Mouse (Mus musculus) liver, embryonic 11.5 days (tissue): Measurements from ENCODE around the gene Nin. TPM values are rescaled to one million over a fixed set of nuclear protein-coding genes. Genes with fewer than 3 reads are reported as not detected.

Source experiments
- ATAC-seq: fragments of 200-750 bp; cut with Nextera tagmentation; replicated peaks from 2 replicates; pipeline ENCODE4 v1.8.0; 2017; ENCODE audit warnings: moderate number of reproducible peaks, mild to moderate bottlenecking, moderate TSS enrichment, moderate library complexity; ENCODE audit not compliant: low FRiP score
- DNase-seq: peaks from one replicate; pipeline ENCODE4 v3.0.0-alpha.2; 2017; ENCODE audit warnings: low spot score
- H3K27ac ChIP-seq: fragments of 300-500 bp; sonication (generic); 2 replicates; pipeline ENCODE4 v1.5.1; 2014; ENCODE audit warnings: mild to moderate bottlenecking, low read depth, low read length, control low read depth
- H3K27me3 ChIP-seq: fragments of 300-500 bp; sonication (generic); replicated peaks from 2 replicates; pipeline ENCODE4 v1.6.1; 2014; ENCODE audit warnings: low read length, mixed read lengths; ENCODE audit not compliant: control insufficient read depth, insufficient read depth
- H3K36me3 ChIP-seq: fragments of 300-500 bp; sonication (generic); 2 replicates; pipeline ENCODE4 v1.6.1; 2014; ENCODE audit warnings: mild to moderate bottlenecking, low read length, moderate library complexity, mixed read lengths; ENCODE audit not compliant: control insufficient read depth, insufficient read depth
- H3K4me1 ChIP-seq: fragments of 300-500 bp; sonication (generic); replicated peaks from 2 replicates; pipeline ENCODE4 v1.6.1; 2014; ENCODE audit warnings: low read length, mixed read lengths; ENCODE audit not compliant: control insufficient read depth, insufficient read depth
- H3K4me2 ChIP-seq: fragments of 300-500 bp; sonication (generic); 2 replicates; pipeline ENCODE4 v1.6.1; 2014; ENCODE audit warnings: mild to moderate bottlenecking, control low read depth, moderate library complexity
- H3K4me3 ChIP-seq: fragments of 300-500 bp; sonication (generic); 2 replicates; pipeline ENCODE4 v1.5.1; 2014; ENCODE audit warnings: low read depth, low read length, control low read depth
- H3K9ac ChIP-seq: fragments of 300-500 bp; sonication (generic); 2 replicates; pipeline ENCODE4 v1.6.1; 2014; ENCODE audit warnings: low read depth, low read length, control low read depth
- H3K9me3 ChIP-seq: fragments of 300-500 bp; sonication (generic); 2 replicates; pipeline ENCODE4 v1.6.1; 2016; ENCODE audit warnings: low read length, inconsistent platforms, mixed read lengths; ENCODE audit not compliant: control insufficient read depth
- WGBS: fragments of 180-500 bp; shearing (Covaris S2); extraction: QIAGEN DNeasy Blood & Tissue Kit; methylation state at CpG from one replicate; pipeline ENCODE4 v1.1.7; 2014; 5-methylcytosine and 5-hydroxymethylcytosine counted together
- polyA plus RNA-seq: library from polyadenylated mRNA; unstranded; fragments of >200 nt; fragmentation: Nextera tagmentation; extraction: Ambion mirVana; gene quantifications from 2 replicates; pipeline ENCODE4 v1.2.1, GENCODE M21; 2014

The Nin gene
- polyA plus RNA-seq, 1 experiment from 2014 or later = 7.7 TPM

GRCm38 (mm10) chr12:70111367-70112089, 2.0 kb downstream of the Nin start:
- peak overlapping the region; percentile 67 for H3K4me3 ChIP-seq
- under 1% methylated on average over 97 of the region's 101 CpGs for WGBS
- peaks cover 11% of the 10 kb centered on the region; the same call in 1 of the 2 replicates for H3K27me3 ChIP-seq
- H3K36me3 ChIP-seq = no peaks in the 10 kb centered on the region
- peak overlapping the region; percentile 71 for H3K9ac ChIP-seq
- peaks cover 6% of the 10 kb centered on the region for H3K4me1 ChIP-seq
- ATAC-seq (peak; percentile 90), DNase-seq (peak; percentile 72)
- H3K9me3 ChIP-seq = no peaks in the 10 kb centered on the region
- H3K4me2 ChIP-seq = peak overlapping the region; percentile 93
- peak overlapping the region; percentile 28; the same call in 1 of the 2 replicates for H3K27ac ChIP-seq

- peak overlapping the region; percentile 71 for H3K9ac ChIP-seq
- ATAC-seq = peak; percentile 42
- H3K4me1 ChIP-seq = peaks cover 6% of the 10 kb centered on the region
- H3K27ac ChIP-seq = peak overlapping the region; percentile 28; the same call in 1 of the 2 replicates
- peak overlapping the region; percentile 93 for H3K4me2 ChIP-seq
- no peak for DNase-seq
- H3K4me3 ChIP-seq = peak overlapping the region; percentile 67
- under 1% methylated on average over 16 of the region's 16 CpGs for WGBS
- no peaks in the 10 kb centered on the region for H3K36me3 ChIP-seq
- H3K27me3 ChIP-seq = peaks cover 11% of the 10 kb centered on the region; the same call in 1 of the 2 replicates
- no peaks in the 10 kb centered on the region for H3K9me3 ChIP-seq
Measured at GRCm38 (mm10) chr12:70111117-70111366, 2.5 kb downstream of the Nin start.

- peak overlapping the region; percentile 93 for H3K4me2 ChIP-seq
- no peak for DNase-seq
Measured at GRCm38 (mm10) chr12:70110375-70111116, 3.0 kb downstream of the Nin start.

GRCm38 (mm10) chr12:70109921-70110320, 3.6 kb downstream of the Nin start:
- DNase-seq (no peak), ATAC-seq (no peak)
- Histone ChIP-seq H3K4me1 (peaks cover 6% of the 10 kb centered on the region), H3K4me2 (peak overlapping the region; percentile 93), H3K4me3 (peak overlapping the region; percentile 67; the same call in 1 of the 2 replicates), H3K36me3 (no peaks in the 10 kb centered on the region), H3K9ac (no peak overlapping the region), H3K9me3 (no peaks in the 10 kb centered on the region), H3K27ac (no peak overlapping the region), H3K27me3 (peaks cover 11% of the 10 kb centered on the region; the same call in 1 of the 2 replicates)
- 68% methylated on average over 6 of the region's 6 CpGs for WGBS

More at GRCm38 (mm10) chr12:70110375-70111116, 3.0 kb downstream of the Nin start:
- Histone ChIP-seq H3K4me3 (peak overlapping the region; percentile 67), H3K9me3 (no peaks in the 10 kb centered on the region), H3K36me3 (no peaks in the 10 kb centered on the region), H3K27ac (no peak overlapping the region), H3K27me3 (peaks cover 11% of the 10 kb centered on the region; the same call in 1 of the 2 replicates), H3K9ac (peak overlapping the region; percentile 71), H3K4me1 (peaks cover 6% of the 10 kb centered on the region)
- WGBS = 11% methylated on average over 23 of the region's 23 CpGs
- ATAC-seq = no peak

GRCm38 (mm10) chr12:70108104-70108503, 5.4 kb downstream of the Nin start:
- DNase-seq (no peak), ATAC-seq (no peak)

GRCm38 (mm10) chr12:70106508-70106907, 7.0 kb downstream of the Nin start:
- Histone ChIP-seq H3K4me2 (no peak overlapping the region), H3K4me3 (no peak overlapping the region), H3K9ac (no peak overlapping the region), H3K36me3 (no peaks in the 10 kb centered on the region), H3K4me1 (peaks cover 6% of the 10 kb centered on the region), H3K27me3 (0 out of 2 replicates have a peak, but pooled peaks cover 4% of the 10 kb centered on the region), H3K9me3 (no peaks in the 10 kb centered on the region), H3K27ac (no peak overlapping the region)
- DNase-seq = no peak
- no peak for ATAC-seq
- WGBS = 76% methylated on average over 9 of the region's 9 CpGs

More at GRCm38 (mm10) chr12:70108104-70108503, 5.4 kb downstream of the Nin start:
- H3K4me1 ChIP-seq = peaks cover 6% of the 10 kb centered on the region
- H3K27ac ChIP-seq = no peak overlapping the region
- peaks cover 11% of the 10 kb centered on the region; the same call in 1 of the 2 replicates for H3K27me3 ChIP-seq
- H3K4me3 ChIP-seq = no peak overlapping the region
- 81% methylated on average over 2 of the region's 2 CpGs for WGBS
- H3K9me3 ChIP-seq = no peaks in the 10 kb centered on the region
- no peak overlapping the region for H3K9ac ChIP-seq
- H3K36me3 ChIP-seq = no peaks in the 10 kb centered on the region
- no peak overlapping the region for H3K4me2 ChIP-seq

- DNase-seq (no peak), ATAC-seq (no peak)
- peaks cover 6% of the 10 kb centered on the region for H3K4me1 ChIP-seq
- no peak overlapping the region for H3K4me3 ChIP-seq
- 61% methylated on average over 6 of the region's 6 CpGs for WGBS
- H3K4me2 ChIP-seq = no peak overlapping the region
- H3K27me3 ChIP-seq = 0 out of 2 replicates have a peak, but pooled peaks cover 4% of the 10 kb centered on the region
- no peaks in the 10 kb centered on the region for H3K36me3 ChIP-seq
- H3K27ac ChIP-seq = no peak overlapping the region
- H3K9me3 ChIP-seq = no peaks in the 10 kb centered on the region
- no peak overlapping the region for H3K9ac ChIP-seq
Measured at GRCm38 (mm10) chr12:70105885-70106284, 7.6 kb downstream of the Nin start.

GRCm38 (mm10) chr12:70104776-70105420, 8.6 kb downstream of the Nin start:
- H3K9ac ChIP-seq = no peak overlapping the region
- DNase-seq (no peak), ATAC-seq (no peak)
- no peaks in the 10 kb centered on the region for H3K36me3 ChIP-seq
- H3K4me1 ChIP-seq = no peaks in the 10 kb centered on the region
- H3K9me3 ChIP-seq = no peaks in the 10 kb centered on the region
- WGBS = 50% methylated on average over 5 of the region's 5 CpGs
- no peak overlapping the region for H3K4me3 ChIP-seq
- H3K27me3 ChIP-seq = 0 out of 2 replicates have a peak, but pooled peaks cover under 1% of the 10 kb centered on the region
- no peak overlapping the region for H3K4me2 ChIP-seq
- H3K27ac ChIP-seq = no peak overlapping the region
